Mouse (Mus musculus) embryonic facial prominence, embryonic 11.5 days (tissue): Measurements from ENCODE around the gene Slc16a13. TPM values are rescaled to one million over a fixed set of nuclear protein-coding genes. Genes with fewer than 3 reads are reported as not detected.
A peak's percentile ranks its signal among the peaks of the same experiment; 100 is the strongest.

Experiments
- ATAC-seq: fragments of 200-750 bp; cut with Nextera tagmentation; replicated peaks from 2 replicates; pipeline ENCODE4 v1.8.0; 2017; ENCODE audit warnings: low read depth; ENCODE audit not compliant: insufficient number of reproducible peaks, low FRiP score, low TSS enrichment
- DNase-seq: peaks from one replicate; pipeline ENCODE4 v3.0.0-alpha.2; 2015; ENCODE audit warnings: low spot score
- H3K27ac ChIP-seq: fragments of 300-500 bp; sonication (generic); replicated peaks from 2 replicates; pipeline ENCODE4 v1.5.1; 2014; ENCODE audit warnings: mild to moderate bottlenecking, low read depth, low read length, control low read depth
- H3K27me3 ChIP-seq: fragments of 300-500 bp; sonication (generic); 2 replicates; pipeline ENCODE4 v1.6.1; 2014; ENCODE audit warnings: mild to moderate bottlenecking, low read length, moderate library complexity, mixed read lengths; ENCODE audit not compliant: control insufficient read depth, insufficient read depth
- H3K36me3 ChIP-seq: fragments of 300-500 bp; sonication (generic); replicated peaks from 2 replicates; pipeline ENCODE4 v1.6.1; 2014; ENCODE audit warnings: low read depth, mild to moderate bottlenecking, low read length, moderate library complexity, mixed read lengths; ENCODE audit not compliant: control insufficient read depth, insufficient read depth
- H3K4me1 ChIP-seq: fragments of 300-500 bp; sonication (generic); 2 replicates; pipeline ENCODE4 v1.6.1; 2014; ENCODE audit warnings: low read length, mixed read lengths; ENCODE audit not compliant: control insufficient read depth, insufficient read depth
- H3K4me2 ChIP-seq: fragments of 300-500 bp; sonication (generic); 2 replicates; pipeline ENCODE4 v1.6.1; 2014; ENCODE audit warnings: low read depth, mild to moderate bottlenecking, control low read depth, low read length, moderate library complexity
- H3K4me3 ChIP-seq: fragments of 300-500 bp; sonication (generic); 2 replicates; pipeline ENCODE4 v1.5.1; 2014; ENCODE audit warnings: low read depth, low read length, control low read depth
- H3K9ac ChIP-seq: fragments of 300-500 bp; sonication (generic); replicated peaks from 2 replicates; pipeline ENCODE4 v1.6.1; 2014; ENCODE audit warnings: mild to moderate bottlenecking, control low read depth, low read length
- H3K9me3 ChIP-seq: fragments of 300-500 bp; sonication (generic); replicated peaks from 2 replicates; pipeline ENCODE4 v1.6.1; 2016; ENCODE audit warnings: mild to moderate bottlenecking, low read length, inconsistent platforms, mixed read lengths; ENCODE audit not compliant: control insufficient read depth
- WGBS: fragments of 180-500 bp; shearing (Covaris S2); extraction: QIAGEN DNeasy Blood & Tissue Kit; methylation state at CpG from one replicate; pipeline ENCODE4 v1.1.7; 2014; 5-methylcytosine and 5-hydroxymethylcytosine counted together
- polyA plus RNA-seq: library from polyadenylated mRNA; unstranded; fragments of >200 nt; fragmentation: Nextera tagmentation; extraction: Ambion mirVana; gene quantifications from 2 replicates; pipeline ENCODE4 v1.2.1, GENCODE M21; 2014

Gene Slc16a13
- polyA plus RNA-seq, 1 experiment from 2014 or later, result 8.5 TPM

DNA sequence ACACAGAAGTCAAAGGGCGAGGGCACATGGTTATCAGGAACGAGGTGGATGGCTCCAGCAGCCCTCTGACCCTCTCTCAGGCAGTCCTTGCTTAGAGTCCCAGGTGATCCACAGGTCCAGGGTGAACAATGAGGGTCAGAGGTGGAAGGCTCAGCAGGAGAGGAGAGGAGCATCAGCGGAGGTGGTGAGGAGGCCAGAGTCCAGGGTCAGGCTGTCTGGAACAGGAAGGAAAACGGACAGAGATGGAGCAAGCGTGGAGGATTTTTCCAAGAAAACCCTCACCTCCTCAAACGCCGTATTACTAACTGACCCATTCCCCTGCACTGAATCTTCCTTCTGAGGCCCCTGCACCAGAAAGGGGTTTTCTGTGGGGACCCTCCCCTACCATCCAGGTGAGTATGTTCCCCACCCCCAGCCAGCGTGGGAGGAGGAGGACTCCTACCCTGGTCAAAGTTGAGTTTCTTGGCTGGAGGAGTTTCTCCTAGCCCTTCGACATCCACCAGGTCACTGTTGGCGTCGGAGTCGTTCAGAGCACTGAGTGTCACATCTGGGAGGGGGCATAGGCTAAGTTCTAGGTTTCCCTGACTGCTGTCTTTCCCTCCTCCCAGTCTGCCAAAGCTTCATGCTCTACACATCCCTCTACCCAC lies 14.5 kb upstream of the Slc16a13 start:
- 91% methylated on average over 12 of the region's 12 CpGs for WGBS
- no peak overlapping the region for H3K4me3 ChIP-seq

DNA sequence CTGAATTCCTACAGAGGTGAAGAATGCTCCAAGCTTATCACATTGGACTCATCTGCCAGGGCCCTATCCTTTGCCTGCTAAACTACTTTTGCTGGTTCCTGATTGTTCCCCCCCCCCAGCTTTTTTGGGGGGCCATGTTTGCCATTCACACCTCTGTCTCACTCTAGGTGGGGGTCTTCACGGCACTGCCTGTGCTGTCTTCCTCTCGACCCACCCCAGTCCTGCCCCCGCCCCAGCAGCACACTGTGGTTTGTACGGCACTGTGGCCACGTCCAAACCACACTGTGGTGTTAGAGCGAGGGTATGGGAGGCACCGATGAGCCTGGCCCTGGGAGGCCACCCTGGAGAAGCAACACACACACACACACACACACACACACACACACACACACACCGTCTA lies 13.6 kb upstream of the Slc16a13 start:
- Histone ChIP-seq H3K9ac (no peak overlapping the region), H3K4me1 (no peaks in the 10 kb centered on the region; the same call in none of the 2 replicates), H3K9me3 (no peaks in the 10 kb centered on the region), H3K27me3 (peaks cover 8% of the 10 kb centered on the region), H3K36me3 (no peaks in the 10 kb centered on the region), H3K4me2 (no peak overlapping the region), H3K4me3 (no peak overlapping the region), H3K27ac (no peak overlapping the region)
- DNase-seq, result no peak
- no peak for ATAC-seq
- 90% methylated on average over 8 of the region's 8 CpGs for WGBS

More for the DNA sequence above, 14.5 kb upstream of the Slc16a13 start:
- Histone ChIP-seq H3K4me2 (no peak overlapping the region), H3K27me3 (no peaks in the 10 kb centered on the region), H3K9ac (no peak overlapping the region), H3K36me3 (no peaks in the 10 kb centered on the region), H3K9me3 (no peaks in the 10 kb centered on the region), H3K4me1 (no peaks in the 10 kb centered on the region; the same call in none of the 2 replicates), H3K27ac (no peak overlapping the region)
- DNase-seq (no peak), ATAC-seq (no peak)

DNA sequence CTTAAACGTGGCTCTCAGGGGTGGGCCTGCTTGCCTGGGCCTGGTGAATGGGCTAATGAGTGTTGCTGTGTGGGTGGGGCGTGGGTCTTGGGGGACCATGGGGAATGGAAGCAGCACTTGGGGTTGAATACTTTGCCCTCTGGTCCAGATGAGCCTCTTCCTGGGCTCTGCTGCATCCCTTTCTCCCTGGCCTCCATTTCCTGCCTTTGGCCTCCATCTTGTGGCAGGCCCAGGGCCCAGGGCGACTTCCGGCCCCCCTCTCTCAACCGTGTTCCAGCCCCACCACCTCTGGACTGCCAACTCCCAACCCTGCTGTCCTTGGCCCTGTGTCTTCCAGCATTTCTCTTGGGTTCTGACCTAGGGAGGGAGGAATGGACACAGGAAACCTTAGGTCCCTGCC lies 13.2 kb upstream of the Slc16a13 start:
- Histone ChIP-seq H3K9me3 (no peaks in the 10 kb centered on the region), H3K4me1 (no peaks in the 10 kb centered on the region; the same call in none of the 2 replicates), H3K9ac (no peak overlapping the region), H3K36me3 (no peaks in the 10 kb centered on the region), H3K4me2 (no peak overlapping the region), H3K27me3 (peaks cover 13% of the 10 kb centered on the region), H3K4me3 (no peak overlapping the region), H3K27ac (no peak overlapping the region)
- ATAC-seq, result no peak
- 48% methylated on average over 5 of the region's 5 CpGs for whole genome bisulfite sequencing
- no peak for DNase-seq

DNA sequence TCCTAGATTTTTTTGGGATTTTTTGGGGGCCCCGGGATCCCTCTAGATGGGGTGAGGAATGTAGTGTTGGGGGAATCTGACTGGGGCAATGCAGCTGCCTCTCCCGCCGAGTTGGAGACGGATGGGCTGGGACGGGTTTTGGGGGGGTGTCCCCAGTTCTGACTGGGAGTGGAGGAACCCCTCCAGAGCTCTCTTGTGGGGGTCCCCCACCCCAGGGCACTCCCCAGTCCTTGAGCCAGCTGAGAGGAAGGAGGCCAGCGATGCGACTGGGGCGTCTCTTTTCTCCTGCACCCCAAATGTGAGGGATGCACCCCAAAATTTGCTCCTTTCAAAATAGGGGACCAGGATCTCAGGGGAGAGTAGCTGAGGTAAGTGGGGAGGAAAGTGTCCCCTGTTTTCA lies 12.2 kb upstream of the Slc16a13 start:
- 33% methylated on average over 8 of the region's 8 CpGs for WGBS
- H3K4me3 ChIP-seq, result no peak overlapping the region; the same call in 1 of the 2 replicates

DNA sequence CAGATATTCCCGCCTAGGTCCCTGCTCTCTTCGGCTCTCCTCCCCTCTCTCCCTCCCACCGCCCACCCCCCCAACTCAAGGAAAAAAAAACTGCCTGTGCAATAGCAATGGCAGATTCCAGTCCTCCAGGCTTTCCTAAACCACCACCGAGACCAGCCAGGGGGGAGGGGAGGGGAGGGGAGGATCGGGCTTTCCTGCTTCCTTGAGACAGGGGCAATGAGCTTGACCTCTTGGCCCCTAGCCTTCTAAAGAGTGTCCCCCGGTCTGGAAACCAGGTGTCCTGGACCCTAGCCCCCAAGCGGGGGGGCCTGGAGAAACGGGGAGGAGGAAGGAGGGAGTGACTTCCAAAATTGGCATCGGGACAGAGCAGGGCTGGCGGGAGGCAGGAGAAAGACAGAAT lies 11.7 kb upstream of the Slc16a13 start:
- ATAC-seq, result no peak
- H3K9me3 ChIP-seq, result no peaks in the 10 kb centered on the region
- peak overlapping the region; percentile 52 for H3K4me2 ChIP-seq
- H3K4me1 ChIP-seq, result no peaks in the 10 kb centered on the region; the same call in 1 of the 2 replicates
- 7% methylated on average over 7 of the region's 10 CpGs for WGBS
- peak overlapping the region; percentile 31 for H3K4me3 ChIP-seq
- peaks cover 28% of the 10 kb centered on the region for H3K27me3 ChIP-seq
- 0 out of 2 replicates have a peak overlapping the region, but pooled peaks have one; percentile 13 for H3K27ac ChIP-seq
- H3K36me3 ChIP-seq, result no peaks in the 10 kb centered on the region
- peak; percentile 78 for DNase-seq
- H3K9ac ChIP-seq, result peak overlapping the region; percentile 70

More for the DNA sequence above, 12.2 kb upstream of the Slc16a13 start:
- Histone ChIP-seq H3K27ac (no peak overlapping the region), H3K9me3 (no peaks in the 10 kb centered on the region), H3K27me3 (peaks cover 23% of the 10 kb centered on the region), H3K4me1 (no peaks in the 10 kb centered on the region; the same call in 1 of the 2 replicates), H3K4me2 (peak overlapping the region; percentile 52), H3K36me3 (no peaks in the 10 kb centered on the region), H3K9ac (peak overlapping the region; percentile 70)
- DNase-seq, result no peak
- no peak for ATAC-seq

DNA sequence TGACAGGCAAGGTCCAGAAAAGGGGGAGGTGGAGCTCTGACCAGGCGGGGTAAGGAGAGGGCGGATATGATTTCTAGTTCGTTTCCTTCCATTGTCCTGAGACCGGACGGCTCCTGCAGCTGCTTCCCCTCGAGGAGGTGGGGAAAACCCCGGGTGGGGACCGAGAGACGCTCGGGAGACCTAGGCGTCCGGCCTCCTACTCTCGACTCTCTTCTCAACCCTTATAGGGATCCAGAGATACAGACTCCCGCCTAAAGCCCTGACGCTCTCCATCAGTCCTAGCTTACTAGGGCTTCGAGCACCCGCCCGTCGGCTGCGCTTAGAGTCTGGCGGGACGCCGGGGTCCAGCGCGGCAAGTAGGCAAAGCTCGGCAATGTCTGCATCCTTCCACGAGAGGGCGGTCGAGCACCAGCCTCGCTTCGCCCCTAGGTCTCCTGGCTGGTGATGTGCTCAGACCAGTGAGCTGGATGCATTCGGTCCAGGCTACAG lies 9.4 kb upstream of the Slc16a13 start:
- 0 out of 2 replicates have a peak overlapping the region, but pooled peaks have one; percentile 32 for H3K9ac ChIP-seq
- no peaks in the 10 kb centered on the region; the same call in 1 of the 2 replicates for H3K4me1 ChIP-seq
- ATAC-seq, result peak; percentile 41; the same call in 1 of the 2 replicates
- WGBS, result 3% methylated on average over 32 of the region's 32 CpGs
- no peaks in the 10 kb centered on the region for H3K36me3 ChIP-seq
- H3K27me3 ChIP-seq, result peaks cover 49% of the 10 kb centered on the region
- peak overlapping the region; percentile 43 for H3K4me2 ChIP-seq
- H3K9me3 ChIP-seq, result no peaks in the 10 kb centered on the region
- no peak overlapping the region for H3K27ac ChIP-seq
- peak; percentile 93 for DNase-seq
- peak overlapping the region; percentile 9; the same call in 1 of the 2 replicates for H3K4me3 ChIP-seq

DNA sequence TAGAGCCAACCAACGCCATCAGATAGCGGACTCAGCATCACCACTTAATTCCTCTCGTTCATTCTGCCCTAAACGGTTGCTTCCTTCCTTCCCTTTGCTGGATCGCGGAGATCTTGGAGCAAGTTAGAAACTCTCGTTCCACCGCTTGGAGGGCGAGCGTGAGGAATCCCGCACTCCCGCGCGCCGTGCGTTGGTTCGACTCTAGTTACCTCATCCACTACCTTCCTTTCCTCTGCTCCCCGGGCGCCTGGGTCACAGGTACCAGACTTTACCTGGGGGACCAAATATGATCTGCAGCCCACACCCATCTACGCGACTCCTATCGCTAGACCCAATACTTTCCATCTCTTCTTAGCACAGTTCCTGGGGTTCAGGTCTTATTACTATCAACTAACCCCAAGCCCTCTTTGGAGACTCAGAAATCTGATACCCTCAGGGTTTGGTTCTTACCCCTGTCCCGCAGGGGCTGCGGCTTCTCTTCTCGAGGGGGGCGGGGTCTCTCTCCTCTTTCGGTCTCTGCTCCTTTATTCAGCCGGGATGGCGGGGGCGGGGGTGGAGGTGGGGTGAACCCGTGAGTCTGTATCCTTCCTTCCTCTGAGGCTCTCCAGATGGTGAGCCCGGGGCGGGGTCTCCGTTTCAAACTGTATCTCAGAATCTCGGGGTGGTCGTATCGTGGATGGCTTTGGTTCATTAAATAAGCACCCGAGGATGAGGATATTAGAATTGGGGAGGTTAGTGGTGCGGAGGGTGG lies 8.6 kb upstream of the Slc16a13 start, which contains the start of gene Bcl6b:
TSS of gene Bcl6b (minus strand) at position 539 of the 751 bp plus-strand sequence.
- Histone ChIP-seq H3K9ac (peak within 1 kb of the TSS; percentile 32; the same call in 1 of the 2 replicates), H3K4me2 (peak within 1 kb of the TSS; percentile 49), H3K27me3 (peaks cover 54% of the 10 kb centered on the region), H3K36me3 (no peaks in the 10 kb centered on the region), H3K4me3 (peak within 1 kb of the TSS; percentile 24), H3K9me3 (no peaks in the 10 kb centered on the region), H3K4me1 (no peaks in the 10 kb centered on the region; the same call in 1 of the 2 replicates), H3K27ac (no peak within 1 kb of the TSS)
- 2% methylated on average over 38 of the region's 39 CpGs for WGBS
- DNase-seq (no peak), ATAC-seq (no peak)
